Mouse (Mus musculus): ENCODE measurements around the gene Rassf5.

The Rassf5 gene

DNA sequence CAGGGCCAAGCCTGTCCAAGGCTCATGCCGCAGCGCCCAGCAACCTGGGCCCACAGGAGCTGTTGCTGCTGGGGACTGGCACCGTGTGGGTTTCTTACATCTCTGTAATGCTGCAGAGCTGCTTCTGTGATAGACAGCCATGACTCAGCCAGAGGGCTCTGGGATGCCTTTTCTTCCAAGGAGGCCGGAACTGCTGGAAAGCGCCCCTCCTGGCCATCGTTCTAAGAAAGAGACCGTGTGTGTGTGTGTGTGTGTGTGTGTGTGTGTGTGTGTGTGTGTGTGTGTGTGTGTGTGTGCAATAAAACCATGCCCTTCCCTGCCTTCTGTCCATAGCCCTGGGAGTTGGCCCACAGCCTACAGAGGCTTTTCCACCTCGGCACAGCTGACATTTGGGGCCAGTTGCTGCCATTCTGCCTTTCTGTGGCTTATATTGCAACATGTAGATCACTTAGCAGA lies 35.1 kb downstream of the Rassf5 start:
- no peak for DNase-seq (ENCODE audit: low spot score)

DNA sequence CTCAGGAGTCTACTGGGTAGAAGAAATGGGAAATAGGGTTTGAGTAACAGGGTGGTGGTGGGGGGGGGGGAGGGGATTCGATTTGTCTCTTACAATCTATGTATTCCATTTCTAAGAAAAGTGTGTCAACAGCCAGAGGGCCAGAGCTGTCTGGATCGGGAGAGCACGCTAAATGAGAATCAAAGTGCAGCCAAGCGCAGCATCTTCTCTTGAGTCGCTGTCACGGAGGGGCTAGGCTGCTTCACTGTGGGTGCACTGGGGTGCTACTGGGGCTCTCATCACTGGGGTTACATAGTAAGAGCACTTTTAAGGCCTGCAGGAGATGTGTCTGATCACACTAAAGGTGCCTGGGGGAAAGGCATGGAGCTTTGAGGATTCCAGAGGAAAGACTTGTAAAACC lies 36.3 kb downstream of the Rassf5 start:
- peak; percentile 33 for DNase-seq (ENCODE audit: low spot score)

DNA sequence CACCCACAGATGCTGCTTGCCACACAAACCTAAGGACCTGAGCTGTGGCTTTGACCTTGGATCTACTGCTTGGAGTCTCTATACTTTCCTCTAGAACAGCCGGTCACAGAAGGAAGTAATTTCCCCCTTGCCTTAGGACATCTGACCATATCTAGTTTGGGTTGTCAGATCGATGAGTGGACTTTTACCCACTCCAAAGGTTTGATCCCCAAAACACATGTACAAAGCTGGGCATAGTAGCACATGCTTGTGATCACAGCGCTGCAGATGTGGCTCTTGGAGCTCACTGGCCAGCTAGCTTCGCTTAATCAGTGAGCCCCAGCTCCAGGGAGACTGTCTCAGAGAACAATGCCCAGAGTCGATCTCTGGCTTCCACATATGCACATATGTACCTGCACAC lies 37.0 kb downstream of the Rassf5 start:
- DNase-seq (ENCODE audit: low spot score): no peak

DNA sequence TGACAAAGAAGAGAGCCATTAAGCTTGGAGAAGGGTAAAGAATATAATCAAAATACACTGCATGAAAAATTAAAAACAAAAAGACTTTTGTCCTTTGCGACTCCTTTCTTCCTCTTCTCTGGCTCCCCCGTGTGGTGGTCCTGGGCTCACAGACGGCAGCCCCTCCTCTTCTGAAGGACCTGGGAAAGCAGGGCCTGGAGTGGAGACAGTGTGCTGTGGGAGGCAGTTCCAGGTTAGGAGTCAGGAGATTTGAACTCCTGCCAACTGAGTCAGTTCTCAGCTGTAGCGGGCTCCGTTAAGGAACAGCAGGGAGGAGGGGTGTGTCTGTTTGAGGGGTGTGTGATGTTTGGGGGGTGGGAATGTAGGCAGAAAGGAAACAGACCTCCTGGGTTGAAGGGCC lies 37.5 kb downstream of the Rassf5 start:
- DNase-seq (ENCODE audit: low spot score): peak; percentile 80

DNA sequence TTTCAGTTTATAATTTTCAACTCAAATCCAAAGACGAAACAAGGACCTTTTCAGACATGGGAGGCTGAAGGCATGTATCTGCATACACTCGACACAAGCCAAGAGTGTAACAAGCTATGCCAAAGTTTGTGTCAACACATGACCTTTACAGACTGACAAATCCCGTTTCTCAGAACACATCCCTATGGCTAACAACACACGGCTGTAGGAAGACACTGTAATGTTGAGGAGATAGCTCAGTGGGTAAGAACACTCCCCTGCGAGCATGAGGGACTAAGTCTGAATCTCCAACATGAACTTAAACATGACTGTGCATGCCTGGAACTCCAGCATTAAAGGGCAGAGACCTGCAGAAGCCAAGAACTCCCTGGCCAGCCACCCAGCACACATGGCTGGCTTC lies 38.7 kb downstream of the Rassf5 start:
- DNase-seq (ENCODE audit: low spot score): no peak

DNA sequence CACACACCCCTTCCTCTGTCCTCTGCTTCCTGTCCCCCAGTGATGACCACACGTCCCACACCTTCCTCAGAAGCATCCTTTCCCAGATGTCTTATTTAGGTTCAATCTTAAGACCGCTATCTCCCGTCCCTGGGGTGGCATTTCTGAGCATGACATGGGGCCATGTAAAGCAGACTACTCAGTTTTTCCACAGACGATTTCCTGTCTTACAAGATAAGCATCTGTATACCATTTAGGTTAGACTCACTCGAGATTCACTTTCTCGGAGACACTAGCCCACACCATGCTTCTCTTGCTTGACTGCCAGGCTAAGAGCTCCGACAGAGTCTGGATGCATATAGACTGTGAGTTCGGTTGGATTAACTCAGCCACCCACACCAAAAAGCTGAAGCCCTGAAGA lies 40.6 kb downstream of the Rassf5 start:
- DNase-seq (ENCODE audit: low spot score): no peak

DNA sequence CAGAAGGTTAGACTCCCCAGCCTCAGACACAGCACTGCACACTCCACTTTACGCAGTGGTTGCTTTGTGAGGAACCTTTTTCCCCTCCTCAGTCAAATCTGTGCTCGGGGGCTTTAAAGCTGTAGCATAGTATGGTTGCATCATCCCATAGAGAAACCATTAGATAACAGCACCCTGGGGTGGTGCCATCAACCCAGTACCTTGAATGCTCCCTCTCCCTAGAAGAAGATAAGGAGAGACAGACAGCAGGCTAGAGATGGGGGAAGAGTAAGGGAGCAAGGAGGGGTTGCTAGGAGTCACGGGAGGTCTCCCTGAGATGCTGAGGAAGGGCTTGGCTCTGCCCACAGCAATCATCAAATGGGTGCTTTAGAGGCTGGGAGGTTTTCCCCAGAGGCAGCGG lies 43.7 kb downstream of the Rassf5 start:
- DNase-seq (ENCODE audit: low spot score): no peak

DNA sequence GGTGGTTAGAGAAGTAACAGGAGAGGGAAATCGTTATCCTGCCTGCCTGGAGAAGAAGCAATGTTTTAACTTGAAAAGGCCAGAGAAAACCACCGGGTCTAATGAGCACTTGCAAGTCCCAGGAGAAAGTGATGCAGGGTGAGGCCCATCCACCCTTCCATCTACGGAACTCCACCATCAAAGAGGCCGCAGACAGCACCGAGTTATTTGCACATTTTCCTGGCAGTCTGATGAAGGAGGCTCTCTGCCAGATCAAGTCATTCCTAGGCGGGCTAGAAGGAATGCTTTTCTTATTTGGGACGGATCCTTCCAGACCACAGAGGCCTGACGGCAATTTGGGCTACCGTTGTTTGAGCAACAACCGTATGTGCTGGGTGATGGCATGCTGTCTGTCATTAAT lies 44.5 kb downstream of the Rassf5 start:
- no peak for DNase-seq (ENCODE audit: low spot score)

DNA sequence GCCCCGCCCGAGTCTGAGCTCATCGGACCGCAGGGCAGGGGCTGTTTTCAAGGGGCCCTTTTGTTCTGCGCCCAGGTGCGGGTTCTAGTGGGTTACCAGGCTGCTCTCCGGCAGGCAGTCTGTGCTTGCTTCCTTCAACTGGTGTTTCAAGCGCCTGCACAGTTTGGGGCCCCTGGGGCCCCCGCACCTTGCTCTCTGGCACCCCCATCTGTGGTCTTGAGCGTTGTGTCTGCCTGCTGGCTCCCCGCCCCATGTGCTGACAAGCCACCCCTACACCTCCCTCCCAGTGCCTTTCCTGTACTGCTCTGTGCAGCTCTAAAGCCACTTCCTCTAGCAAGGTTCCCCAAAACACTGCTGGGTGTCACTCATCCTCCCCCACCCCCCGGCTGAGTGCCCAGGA lies 45.1 kb downstream of the Rassf5 start:
- DNase-seq (ENCODE audit: low spot score): no peak

DNA sequence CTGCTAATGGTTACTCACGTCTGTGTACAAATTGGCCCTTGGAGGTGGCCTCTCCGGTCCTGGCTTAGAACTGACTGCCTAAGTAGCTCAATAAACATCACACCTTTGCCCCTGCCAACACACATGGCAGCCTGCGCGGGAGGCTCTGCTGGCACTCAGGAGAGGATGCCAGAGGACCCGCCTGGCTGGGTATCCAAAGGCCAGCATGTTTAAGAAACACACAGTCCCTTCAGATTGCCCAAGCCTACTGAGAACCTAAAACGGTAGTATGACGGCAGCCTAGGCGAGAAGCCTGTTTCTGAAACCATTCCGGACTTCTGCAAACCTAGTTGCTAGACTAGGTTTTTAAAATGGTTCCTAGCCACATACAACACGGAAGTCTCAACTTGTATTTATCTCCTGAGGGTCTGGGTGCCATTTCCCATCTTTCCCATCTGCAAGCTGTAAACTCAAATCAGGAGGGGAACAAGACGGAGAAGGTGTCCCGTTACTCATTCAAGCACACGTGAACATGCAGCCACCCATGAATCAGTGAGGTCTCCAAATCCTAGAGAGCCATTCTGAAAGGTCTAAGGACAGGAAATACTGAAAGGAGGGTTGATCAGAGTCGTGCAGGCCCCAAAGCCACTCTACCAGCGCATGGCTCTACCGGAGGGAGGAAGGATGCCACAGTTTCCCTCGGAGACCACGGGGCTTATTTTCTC lies 45.8 kb downstream of the Rassf5 start:
- no peak for DNase-seq (ENCODE audit: low spot score)

DNA sequence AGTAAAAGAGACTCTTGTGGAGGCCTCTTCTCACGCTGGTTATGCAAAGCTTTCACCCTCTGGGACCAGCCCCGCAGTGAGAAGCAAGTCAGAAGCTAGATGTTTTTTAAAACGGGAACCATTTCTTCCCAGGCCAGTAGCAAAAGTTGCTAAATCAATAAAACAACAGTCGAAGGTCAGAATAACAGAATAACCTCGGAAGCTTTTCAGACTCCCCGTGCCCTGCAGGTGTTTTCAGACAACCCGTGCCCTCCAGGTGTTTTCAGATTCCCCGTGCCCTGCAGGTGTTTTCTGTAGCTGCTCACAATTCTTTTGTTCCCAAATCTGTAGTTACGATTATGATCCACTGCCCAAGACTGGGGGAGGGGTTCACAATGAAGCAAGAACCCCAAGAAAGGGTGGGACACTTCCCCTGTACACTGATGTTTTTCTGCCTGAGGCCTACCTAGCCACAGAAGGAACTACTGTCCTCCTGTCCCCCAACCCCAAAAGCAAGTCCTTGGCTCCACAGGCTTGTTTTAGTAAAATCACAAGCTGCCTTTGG lies 46.6 kb downstream of the Rassf5 start:
- DNase-seq (ENCODE audit: low spot score): no peak

DNA sequence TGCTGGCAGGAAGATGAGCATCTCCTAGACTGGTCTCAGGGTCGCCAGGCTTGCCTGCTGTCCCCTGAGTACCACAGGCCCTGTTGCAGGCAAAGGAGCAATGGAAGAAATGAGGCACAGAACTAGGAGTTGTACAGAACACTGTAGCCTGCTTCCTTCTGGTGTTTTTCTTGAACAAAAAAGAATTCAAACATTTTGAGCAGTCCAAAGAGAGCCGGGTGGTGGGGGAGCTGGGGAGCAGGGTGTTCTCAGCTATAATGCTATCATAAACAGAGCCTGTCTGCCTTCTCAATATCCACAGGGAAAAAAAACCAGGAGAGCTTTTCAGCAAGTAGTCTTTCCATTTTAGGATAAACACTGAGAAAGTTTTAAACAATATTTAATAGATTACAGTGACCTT lies 49.0 kb downstream of the Rassf5 start:
- DNase-seq (ENCODE audit: low spot score): no peak

DNA sequence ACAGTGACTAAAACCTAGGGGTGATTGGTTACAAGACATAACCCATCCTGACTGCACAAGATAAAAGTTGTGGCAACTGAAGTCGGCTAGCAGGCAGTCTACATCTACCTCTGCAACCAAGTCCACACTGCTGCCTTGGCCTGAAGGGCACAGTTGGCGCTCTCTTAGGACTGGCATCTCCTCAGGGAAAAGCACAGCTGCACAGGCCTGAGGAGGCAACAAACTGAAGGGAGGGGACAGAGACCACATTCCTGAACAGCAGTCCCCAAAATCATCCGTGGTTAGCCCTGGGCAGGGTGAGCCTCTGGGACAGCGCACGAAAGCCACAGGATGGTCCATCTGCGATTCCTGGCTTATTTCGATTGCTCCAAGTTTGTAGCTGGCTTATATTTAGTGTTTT lies 49.4 kb downstream of the Rassf5 start:
- DNase-seq (ENCODE audit: low spot score): no peak

DNA sequence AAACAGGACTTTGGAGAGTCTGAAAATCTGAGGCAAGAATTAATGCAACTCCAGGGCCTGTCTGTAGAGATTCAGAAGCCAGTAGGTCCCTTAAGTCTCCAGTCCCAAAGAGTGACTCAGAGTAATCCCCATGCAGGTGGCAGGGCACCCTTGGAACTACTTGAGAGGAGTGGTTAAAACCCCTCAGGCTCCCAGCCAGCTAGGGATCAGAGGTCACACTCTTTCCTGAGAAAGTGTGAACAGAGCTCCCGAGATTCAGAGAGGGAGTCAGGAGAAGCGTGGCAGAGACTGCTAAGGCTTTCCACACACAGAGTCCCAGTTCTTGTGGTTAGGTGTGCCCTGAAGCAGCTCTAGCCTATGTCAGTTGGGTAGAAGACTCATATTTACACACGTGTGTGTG lies 51.3 kb downstream of the Rassf5 start:
- no peak for DNase-seq (ENCODE audit: low spot score)

DNA sequence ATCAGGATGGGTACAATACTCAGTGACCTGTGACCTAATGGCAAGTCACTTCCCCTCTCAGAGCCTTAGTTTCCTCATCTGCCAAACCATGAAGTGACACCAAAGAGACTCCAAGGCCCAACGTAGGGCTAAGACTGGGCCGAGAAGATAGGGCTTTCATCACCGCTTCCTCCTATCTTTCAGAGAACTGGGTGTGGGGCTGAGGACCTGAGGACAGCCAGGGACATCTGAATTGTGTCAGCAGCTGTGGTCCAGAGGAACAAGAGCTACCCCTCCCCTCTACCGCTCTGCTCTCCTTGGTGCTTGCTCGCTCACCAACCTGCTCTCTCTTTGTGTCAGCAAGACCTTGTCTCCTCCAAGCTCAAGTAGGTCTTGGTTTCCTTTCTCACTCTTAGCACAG lies 56.4 kb downstream of the Rassf5 start:
- no peak for DNase-seq (ENCODE audit: low spot score)

DNA sequence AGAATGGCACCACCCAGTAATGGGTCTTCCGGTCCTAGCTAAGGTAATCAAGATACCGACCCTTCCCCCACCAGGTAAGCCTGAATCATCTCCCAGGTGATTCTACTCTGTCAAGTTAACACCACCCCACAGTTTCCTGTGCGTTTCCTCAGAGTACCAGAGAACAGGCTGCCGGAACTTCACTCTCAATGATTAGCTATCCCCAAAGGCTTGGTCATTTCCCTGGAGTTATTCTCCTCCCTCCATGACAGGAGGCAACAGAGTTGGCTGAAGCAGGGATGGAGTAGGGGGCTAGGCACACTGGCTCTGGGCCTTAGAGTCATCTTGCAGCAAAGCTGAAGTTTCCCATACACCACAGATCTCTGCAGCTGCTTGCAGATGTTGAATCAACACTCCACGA lies 57.2 kb downstream of the Rassf5 start:
- no peak for DNase-seq (ENCODE audit: low spot score)

DNA sequence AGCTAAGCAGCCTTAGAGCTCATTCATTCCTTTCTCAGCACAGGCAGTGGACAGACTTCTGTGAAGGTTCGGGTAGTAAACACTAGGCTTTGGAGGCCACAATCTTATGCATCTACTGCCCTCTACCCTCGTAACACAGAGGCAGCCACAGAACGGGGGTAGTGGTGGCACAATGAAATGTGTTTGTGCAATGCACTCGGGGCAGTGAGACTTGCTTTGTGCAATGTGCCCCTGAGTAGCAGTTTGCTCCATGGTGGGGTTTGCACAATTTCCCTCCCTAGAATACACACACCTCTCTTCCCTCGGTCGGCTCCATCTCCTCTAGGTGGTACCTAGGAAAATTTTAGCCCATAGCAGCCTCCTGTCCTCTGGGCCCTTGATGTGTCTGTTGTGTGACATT lies 58.1 kb downstream of the Rassf5 start:
- no peak for DNase-seq (ENCODE audit: low spot score)

DNA sequence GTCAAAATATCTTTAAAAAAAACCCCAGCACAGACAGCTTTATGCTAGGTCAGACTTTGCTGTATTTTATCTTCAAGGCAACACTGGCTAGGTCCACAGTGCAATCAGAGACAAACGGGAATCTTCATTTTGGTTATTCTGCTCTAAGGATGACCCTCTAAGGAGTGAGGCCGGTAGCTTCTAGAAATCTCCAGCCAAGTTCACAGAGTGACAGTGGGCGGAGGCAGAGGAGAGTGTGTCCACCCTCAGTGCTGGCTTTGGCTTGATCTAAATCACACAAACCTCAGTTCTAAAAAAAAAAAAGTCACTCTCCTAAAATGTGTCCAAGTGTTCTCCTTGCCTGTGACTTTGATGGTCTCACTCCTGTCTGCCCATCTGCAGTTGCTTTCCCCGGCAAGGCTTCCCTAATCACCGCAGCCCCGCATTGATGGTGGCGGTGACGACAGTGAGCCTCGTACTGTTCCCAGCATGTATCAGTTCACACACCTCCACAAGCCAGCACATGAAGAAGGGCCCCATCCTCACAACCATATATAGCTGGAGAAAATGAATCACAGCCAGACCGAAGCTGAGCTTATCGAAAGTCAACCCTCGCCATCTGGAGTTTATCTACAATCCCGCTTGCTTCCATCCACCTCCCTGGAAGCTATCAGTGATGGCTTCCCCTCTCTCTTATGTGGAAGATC lies 59.1 kb downstream of the Rassf5 start:
- DNase-seq (ENCODE audit: low spot score): no peak

DNA sequence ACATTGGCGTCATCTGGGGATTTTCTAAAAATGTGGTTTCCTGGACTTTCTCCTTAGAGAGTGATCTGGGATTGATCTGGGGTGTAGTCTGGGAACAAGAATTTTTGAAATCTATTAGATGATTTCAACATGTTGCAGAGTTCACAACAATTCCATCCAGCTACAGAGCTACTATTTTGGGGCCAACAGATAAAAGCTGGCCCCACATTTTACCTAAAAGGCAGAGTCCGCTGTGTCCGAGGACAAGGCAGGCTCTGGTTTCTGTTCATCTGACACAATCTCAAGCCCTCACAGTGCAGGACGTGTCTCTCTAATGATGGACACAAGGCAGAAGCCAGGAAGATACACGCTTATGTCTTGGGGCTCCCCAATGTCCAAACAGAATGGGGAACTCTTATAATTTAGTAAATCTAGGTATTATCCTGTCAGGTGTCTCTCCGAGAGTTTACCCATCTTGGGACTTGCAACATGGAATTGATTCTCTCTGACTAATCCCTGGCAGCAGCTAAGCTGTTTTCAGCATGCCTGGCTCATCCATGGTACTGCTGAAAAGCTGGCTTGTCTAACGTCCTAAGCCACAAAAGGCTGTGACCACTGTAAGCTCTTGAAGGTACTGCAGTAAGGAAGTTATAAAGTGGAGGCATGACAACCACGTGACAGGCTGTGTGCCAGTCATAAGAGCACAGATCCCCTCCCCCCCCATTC lies 60.0 kb downstream of the Rassf5 start:
- DNase-seq (ENCODE audit: low spot score): no peak

DNA sequence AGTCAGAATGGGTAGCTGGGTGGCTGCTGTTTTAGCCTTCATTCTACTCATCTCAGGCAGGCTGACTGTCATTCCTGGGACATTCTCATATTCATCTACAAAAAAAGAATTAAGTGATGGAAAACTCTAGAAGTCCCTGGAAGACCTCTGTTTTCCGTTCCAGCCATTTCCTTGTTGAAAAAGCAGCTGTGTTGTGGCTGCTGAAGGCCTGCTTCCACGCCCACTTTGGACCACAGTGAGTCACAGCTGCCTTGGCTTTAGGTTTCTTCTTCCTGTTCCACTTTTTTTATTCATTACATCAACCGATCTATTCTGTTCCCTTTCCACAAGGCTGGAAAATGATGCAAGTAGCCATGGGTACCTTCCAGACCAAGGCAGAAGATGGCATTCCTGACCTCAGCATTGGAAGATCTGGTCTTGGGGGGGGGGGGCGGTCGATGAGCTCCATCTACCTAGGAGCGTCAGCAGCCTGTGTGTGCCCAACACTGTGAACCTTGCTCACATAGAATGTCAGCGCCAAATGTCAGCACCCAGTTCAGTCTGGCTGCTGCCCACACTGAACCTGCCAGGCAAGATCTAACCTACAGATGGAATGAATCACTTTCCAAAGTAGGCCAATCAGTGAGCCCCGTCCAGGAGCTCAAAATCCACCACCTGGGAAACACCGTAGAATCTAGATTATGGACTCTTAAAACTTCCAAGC lies 60.7 kb downstream of the Rassf5 start:
- DNase-seq (ENCODE audit: low spot score): no peak

DNA sequence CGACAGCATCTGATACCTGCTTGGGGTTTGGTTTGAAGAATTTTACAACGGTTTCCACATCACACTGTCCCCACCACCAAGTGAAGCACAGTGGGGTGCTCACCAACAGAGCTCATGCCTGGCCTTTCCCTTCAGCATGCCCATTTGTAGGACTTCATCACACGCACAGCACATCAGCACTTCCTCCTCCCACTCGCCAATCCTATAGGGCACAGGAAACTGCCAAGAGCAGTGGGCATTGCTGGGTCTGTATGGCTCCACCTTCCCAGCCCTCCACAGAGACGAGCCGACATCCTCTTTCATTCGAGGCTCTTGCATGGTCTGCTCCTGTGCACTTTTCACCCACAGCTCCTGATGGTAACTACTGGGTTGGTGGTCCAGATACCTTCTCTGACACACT lies 61.9 kb downstream of the Rassf5 start:
- no peak for DNase-seq (ENCODE audit: low spot score)
